Mouse (Mus musculus): ENCODE measurements at regions not wholly inside any gene's neighbourhood (a gene's known extent, or its start where the extent isn't known, plus 50 kb on each side); places are given as distances from the start of the nearest gene placed in this dataset.

DNA sequence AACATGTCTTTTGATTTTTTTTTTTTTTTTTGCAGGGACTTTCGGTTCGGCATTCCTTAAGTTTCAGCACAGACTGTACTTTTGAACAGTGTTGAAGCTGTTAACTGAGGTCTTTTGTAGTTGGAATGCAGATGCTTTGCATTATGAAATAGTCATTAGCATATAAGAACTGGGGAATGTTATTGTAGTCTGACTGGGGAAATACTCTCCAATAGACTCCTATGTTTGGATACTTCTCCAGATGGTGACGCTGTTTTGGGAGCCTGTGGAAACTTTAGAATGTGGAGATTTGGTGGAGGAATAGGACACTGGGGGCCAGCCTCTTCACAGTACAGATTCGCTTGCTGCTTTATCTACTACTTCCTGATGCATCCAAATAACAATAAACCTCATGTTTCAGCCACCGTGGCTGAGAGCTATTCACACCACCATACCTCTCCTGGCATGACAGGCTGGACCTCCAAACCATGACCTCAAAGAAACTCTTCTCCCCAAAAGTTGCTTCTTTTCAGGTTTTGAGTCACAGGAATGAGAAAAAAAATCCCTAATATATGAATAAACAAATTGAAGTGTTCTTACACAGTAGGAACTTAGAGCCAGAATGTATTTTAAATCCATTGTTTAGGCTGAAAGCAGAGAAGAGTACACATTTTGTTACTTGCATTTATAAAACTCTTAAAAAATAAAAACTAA lies 252.9 kb downstream of the Gm21750 start:
- Histone ChIP-seq H3K4me3 (ENCODE audit: insufficient read depth, low read depth, low read length) (no peak overlapping the region), H3K4me1 (ENCODE audit: control insufficient read depth, insufficient read depth, low read length) (no peaks in the 10 kb centered on the region), H3K27ac (ENCODE audit: insufficient read depth, low read depth, low read length) (no peak overlapping the region)
- 58% methylated on average over 5 of the region's 5 CpGs for WGBS
- TF ChIP-seq CTCF (IDR thresholded peaks at IDR 0.05; ENCODE audit: insufficient read depth, low read depth, low read length) (no peak), POLR2A (IDR thresholded peaks at IDR 0.05; ENCODE audit: insufficient read depth, low read depth, low read length) (no peak)

DNA sequence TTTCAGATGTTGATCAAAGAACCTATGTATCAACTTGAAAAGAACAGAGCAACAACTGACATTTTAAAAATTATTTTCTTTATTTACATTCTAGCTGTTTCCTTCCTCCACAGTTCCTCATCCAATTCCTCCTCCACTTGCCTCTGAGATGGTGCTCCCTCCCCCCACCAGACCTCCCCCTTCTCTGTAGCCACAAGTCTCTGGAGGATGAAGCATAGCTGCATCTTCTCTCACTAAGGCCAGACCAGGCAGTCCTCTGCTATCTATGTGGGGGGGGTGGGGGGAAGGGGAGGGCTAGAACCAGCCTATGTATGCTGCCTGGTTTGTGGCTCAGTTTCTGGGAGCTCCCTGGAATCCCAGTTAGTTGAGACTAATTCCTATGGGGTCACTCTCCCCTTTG lies 255.0 kb downstream of the Gm21750 start:
- Histone ChIP-seq H3K27ac (ENCODE audit: insufficient read depth, low read depth, low read length) (no peak overlapping the region), H3K4me3 (ENCODE audit: insufficient read depth, low read depth, low read length) (no peak overlapping the region), H3K4me1 (ENCODE audit: control insufficient read depth, insufficient read depth, low read length) (peaks cover 3% of the 10 kb centered on the region)
- TF ChIP-seq CTCF (IDR thresholded peaks at IDR 0.05; ENCODE audit: insufficient read depth, low read depth, low read length), result no peak
- TF ChIP-seq POLR2A (IDR thresholded peaks at IDR 0.05; ENCODE audit: insufficient read depth, low read depth, low read length), result no peak

DNA sequence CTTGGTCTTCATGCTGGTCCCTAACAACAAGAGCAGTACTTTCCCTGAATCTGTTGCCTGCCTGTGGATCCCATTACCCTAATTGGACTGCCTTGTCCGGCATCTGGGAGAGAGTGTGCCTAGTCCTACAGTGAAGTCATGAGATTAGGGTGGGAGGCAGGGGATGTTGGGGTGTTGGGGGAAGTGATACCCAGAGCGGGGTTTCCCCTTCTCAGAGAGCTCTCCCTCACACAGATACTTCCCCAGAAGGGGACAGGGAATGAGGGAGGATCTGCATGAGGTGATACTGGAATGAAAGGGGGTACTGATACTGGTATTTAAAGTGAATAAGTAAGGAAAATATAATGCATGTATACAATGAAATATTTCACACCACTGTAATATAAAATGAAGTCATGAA lies 270.1 kb downstream of the Gm21750 start:
- 74% methylated on average over 2 of the region's 2 CpGs for WGBS
- no peak overlapping the region for H3K4me3 ChIP-seq (ENCODE audit: insufficient read depth, low read depth, low read length)
- no peaks in the 10 kb centered on the region for H3K4me1 ChIP-seq (ENCODE audit: control insufficient read depth, insufficient read depth, low read length)
- H3K27ac ChIP-seq (ENCODE audit: insufficient read depth, low read depth, low read length), result no peak overlapping the region
- no peak for TF ChIP-seq POLR2A (IDR thresholded peaks at IDR 0.05; ENCODE audit: insufficient read depth, low read depth, low read length)
- no peak for TF ChIP-seq CTCF (IDR thresholded peaks at IDR 0.05; ENCODE audit: insufficient read depth, low read depth, low read length)

DNA sequence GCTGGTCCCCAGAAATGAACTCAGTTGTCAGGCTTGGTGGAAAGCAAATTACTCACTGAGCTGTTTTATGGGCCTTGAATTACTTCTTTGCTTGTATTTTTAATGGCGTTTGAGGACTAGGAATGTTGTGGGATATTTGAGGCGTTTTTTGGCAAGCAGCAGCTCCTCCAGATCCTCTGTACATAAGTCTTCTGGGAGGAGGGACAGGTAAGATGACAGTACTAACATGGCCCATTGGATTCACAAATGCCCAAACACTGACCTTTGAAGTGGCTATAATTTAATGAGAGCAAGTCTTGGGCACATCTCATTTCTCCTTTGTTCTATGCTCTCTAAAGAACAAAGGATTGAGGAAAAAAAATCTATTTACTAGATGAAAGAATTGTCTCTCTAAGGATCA lies 286.3 kb downstream of the Gm21750 start:
- TF ChIP-seq POLR2A (IDR thresholded peaks at IDR 0.05; ENCODE audit: insufficient read depth, low read depth, low read length) (no peak), CTCF (IDR thresholded peaks at IDR 0.05; ENCODE audit: insufficient read depth, low read depth, low read length) (no peak)
- Histone ChIP-seq H3K4me3 (ENCODE audit: insufficient read depth, low read depth, low read length) (no peak overlapping the region), H3K4me1 (ENCODE audit: control insufficient read depth, insufficient read depth, low read length) (no peaks in the 10 kb centered on the region), H3K27ac (ENCODE audit: insufficient read depth, low read depth, low read length) (no peak overlapping the region)
- WGBS, result 74% methylated on average over 2 of the region's 2 CpGs

DNA sequence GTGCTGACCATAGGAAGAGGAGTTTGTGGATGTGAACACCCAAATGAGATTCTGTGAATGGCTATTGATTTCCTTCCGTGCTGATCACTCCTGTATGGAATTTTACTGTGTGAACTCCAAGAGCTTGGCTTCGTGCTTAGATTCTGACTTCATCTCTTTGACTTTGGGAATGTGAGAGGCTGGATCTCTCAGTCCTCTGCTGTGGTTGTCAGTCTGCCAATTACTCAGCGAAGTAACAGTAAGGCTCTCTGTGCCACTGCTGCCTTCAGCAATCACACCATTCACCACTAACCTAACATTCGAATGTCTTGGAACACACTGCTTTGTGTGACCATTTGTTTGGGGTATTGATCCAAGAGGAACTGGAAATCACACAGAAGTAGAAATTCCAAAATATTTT lies 291.5 kb downstream of the Gm21750 start:
- no peak overlapping the region for H3K4me3 ChIP-seq (ENCODE audit: insufficient read depth, low read depth, low read length)
- 52% methylated on average over 4 of the region's 4 CpGs for WGBS
- H3K27ac ChIP-seq (ENCODE audit: insufficient read depth, low read depth, low read length), result no peak overlapping the region
- no peaks in the 10 kb centered on the region for H3K4me1 ChIP-seq (ENCODE audit: control insufficient read depth, insufficient read depth, low read length)
- TF ChIP-seq CTCF (IDR thresholded peaks at IDR 0.05; ENCODE audit: insufficient read depth, low read depth, low read length) (no peak), POLR2A (IDR thresholded peaks at IDR 0.05; ENCODE audit: insufficient read depth, low read depth, low read length) (no peak)

DNA sequence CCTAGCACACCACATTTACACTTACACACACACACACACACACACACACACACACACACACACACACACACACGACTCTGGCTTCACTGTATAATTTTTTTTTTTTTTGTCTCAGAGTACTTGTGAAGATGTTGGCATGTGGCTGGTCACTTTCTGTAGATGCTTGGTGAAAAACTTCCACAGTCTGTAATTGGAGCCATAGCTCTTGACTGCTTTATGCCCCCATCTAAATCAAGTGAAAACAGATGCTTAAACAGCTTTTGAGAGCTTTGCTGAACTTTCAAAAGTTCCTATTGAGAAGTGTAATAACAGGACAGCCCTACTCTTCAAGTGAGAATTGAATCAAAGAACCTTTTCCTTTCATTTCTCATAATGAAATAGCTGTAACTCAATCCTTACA lies 317.7 kb downstream of the Gm21750 start:
- no peaks in the 10 kb centered on the region for H3K4me1 ChIP-seq (ENCODE audit: control insufficient read depth, insufficient read depth, low read length)
- TF ChIP-seq POLR2A (IDR thresholded peaks at IDR 0.05; ENCODE audit: insufficient read depth, low read depth, low read length), result no peak
- TF ChIP-seq CTCF (IDR thresholded peaks at IDR 0.05; ENCODE audit: insufficient read depth, low read depth, low read length), result no peak
- no peak overlapping the region for H3K27ac ChIP-seq (ENCODE audit: insufficient read depth, low read depth, low read length)
- no peak overlapping the region for H3K4me3 ChIP-seq (ENCODE audit: insufficient read depth, low read depth, low read length)
- WGBS, result 63% methylated on average over 1 of the region's 1 CpGs

DNA sequence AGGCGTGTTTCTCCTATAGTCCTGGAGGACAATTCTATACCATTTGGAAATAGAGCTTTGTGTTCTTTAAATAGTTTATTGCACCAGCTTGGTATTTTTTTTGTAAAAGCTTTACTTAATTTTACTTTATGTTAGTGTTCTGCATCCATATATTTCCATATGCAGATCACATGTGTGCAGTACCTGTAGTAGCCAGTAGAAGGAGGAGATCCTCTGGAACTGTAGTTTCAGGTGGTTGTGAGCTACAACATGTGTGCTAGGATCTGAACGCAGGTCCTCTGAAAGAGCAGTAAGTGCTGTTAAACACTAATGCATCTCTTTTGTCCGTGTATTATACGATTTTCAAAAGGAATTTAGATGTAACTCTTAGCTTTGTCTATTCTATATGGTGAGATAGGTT lies 335.2 kb downstream of the Gm21750 start:
- WGBS, result 93% methylated on average over 4 of the region's 4 CpGs
- Histone ChIP-seq H3K27ac (ENCODE audit: insufficient read depth, low read depth, low read length) (no peak overlapping the region), H3K4me3 (ENCODE audit: insufficient read depth, low read depth, low read length) (no peak overlapping the region), H3K4me1 (ENCODE audit: control insufficient read depth, insufficient read depth, low read length) (no peaks in the 10 kb centered on the region)
- no peak for TF ChIP-seq POLR2A (IDR thresholded peaks at IDR 0.05; ENCODE audit: insufficient read depth, low read depth, low read length)
- no peak for TF ChIP-seq CTCF (IDR thresholded peaks at IDR 0.05; ENCODE audit: insufficient read depth, low read depth, low read length)

DNA sequence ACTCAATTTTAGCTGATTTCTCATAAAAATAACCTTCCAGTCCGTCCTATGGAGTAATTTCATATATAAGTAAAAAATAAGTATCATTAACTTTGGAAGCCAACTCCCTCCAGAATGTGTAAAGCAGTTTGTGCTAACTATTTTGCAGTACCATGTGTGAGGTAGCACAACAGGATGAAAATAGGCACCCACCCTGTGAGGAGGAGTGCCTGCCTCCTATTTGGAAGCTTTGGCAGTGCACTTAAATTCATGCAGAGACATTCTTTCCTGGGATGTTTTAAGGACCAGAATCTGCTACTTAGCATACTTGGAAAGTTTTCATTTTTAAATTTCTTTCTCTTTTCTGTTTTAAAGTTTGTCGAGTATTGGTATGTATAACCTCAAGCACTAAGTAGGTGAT lies 336.8 kb downstream of the Gm21750 start:
- 86% methylated on average over 2 of the region's 2 CpGs for WGBS
- H3K4me3 ChIP-seq (ENCODE audit: insufficient read depth, low read depth, low read length), result no peak overlapping the region
- no peak overlapping the region for H3K27ac ChIP-seq (ENCODE audit: insufficient read depth, low read depth, low read length)
- no peaks in the 10 kb centered on the region for H3K4me1 ChIP-seq (ENCODE audit: control insufficient read depth, insufficient read depth, low read length)
- no peak for TF ChIP-seq CTCF (IDR thresholded peaks at IDR 0.05; ENCODE audit: insufficient read depth, low read depth, low read length)
- no peak for TF ChIP-seq POLR2A (IDR thresholded peaks at IDR 0.05; ENCODE audit: insufficient read depth, low read depth, low read length)

DNA sequence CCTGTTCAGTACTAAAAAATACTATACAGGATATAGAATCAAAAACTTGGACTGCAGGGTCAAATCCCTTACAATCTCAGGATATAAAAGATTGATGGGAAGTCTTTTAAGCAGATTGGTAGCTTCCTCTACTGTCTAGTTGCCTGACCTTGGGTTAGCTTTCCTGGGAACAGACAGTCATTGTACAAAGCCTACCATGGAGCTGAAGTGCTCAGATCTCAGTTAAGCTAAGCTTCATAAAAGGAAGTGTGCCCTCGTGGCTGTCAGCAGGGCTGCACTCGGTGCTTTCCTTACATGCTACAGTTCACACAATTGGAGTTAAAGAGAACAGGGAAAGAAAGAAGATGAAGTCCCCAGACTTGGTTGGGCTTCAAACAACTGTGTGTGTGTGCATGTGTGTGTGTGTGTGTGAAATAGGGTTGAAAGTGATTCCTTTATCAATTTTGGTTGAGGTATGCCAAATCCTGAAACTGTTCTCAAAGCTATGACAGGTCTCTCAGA lies 338.4 kb downstream of the Gm21750 start:
- no peak for TF ChIP-seq CTCF (IDR thresholded peaks at IDR 0.05; ENCODE audit: insufficient read depth, low read depth, low read length)
- no peak for TF ChIP-seq POLR2A (IDR thresholded peaks at IDR 0.05; ENCODE audit: insufficient read depth, low read depth, low read length)
- no peaks in the 10 kb centered on the region for H3K4me1 ChIP-seq (ENCODE audit: control insufficient read depth, insufficient read depth, low read length)
- H3K4me3 ChIP-seq (ENCODE audit: insufficient read depth, low read depth, low read length), result no peak overlapping the region
- 42% methylated on average over 2 of the region's 2 CpGs for WGBS
- H3K27ac ChIP-seq (ENCODE audit: insufficient read depth, low read depth, low read length), result no peak overlapping the region
